Mouse (Mus musculus): ENCODE measurements around the gene Dohh. TPM values are rescaled to one million over a fixed set of nuclear protein-coding genes. Genes with fewer than 3 reads are reported as not detected.

Dohh gene
- total RNA-seq, 2 experiments from 2014 or later: 79.1 to 87.1 TPM

- DNase-seq (ENCODE audit: extremely low spot score in 1 of 2, low spot score in 1 of 2): peak; percentile 27 to 57
These were observed 42.7 kb downstream of the Dohh start for GRCm38 (mm10) chr10:81426897-81427296.

- DNase-seq (ENCODE audit: extremely low spot score in 1 of 2, low spot score in 1 of 2): peak in 1 of 2 experiments; percentile 4
These were observed 43.1 kb downstream of the Dohh start for GRCm38 (mm10) chr10:81427327-81427726.

- DNase-seq (ENCODE audit: extremely low spot score in 1 of 2, low spot score in 1 of 2): peak in 1 of 2 experiments; percentile 2
These were observed 43.7 kb downstream of the Dohh start for GRCm38 (mm10) chr10:81427804-81428506.

GRCm38 (mm10) chr10:81428507-81428870 is 44.3 kb downstream of the Dohh start:
- DNase-seq (ENCODE audit: extremely low spot score in 1 of 2, low spot score in 1 of 2): peak in 1 of 2 experiments; percentile 2

GRCm38 (mm10) chr10:81429092-81429491 is 44.9 kb downstream of the Dohh start:
- peak in 1 of 2 experiments; percentile 3 for DNase-seq (ENCODE audit: extremely low spot score in 1 of 2, low spot score in 1 of 2)

- peak in 1 of 2 experiments; percentile 37 for DNase-seq (ENCODE audit: extremely low spot score in 1 of 2, low spot score in 1 of 2)
These were observed 45.4 kb downstream of the Dohh start for GRCm38 (mm10) chr10:81429605-81430061.

GRCm38 (mm10) chr10:81430141-81430830 is 46.1 kb downstream of the Dohh start:
- DNase-seq (ENCODE audit: extremely low spot score in 1 of 2, low spot score in 1 of 2): peak; percentile 65 to 74

GRCm38 (mm10) chr10:81430831-81431525 is 46.8 kb downstream of the Dohh start:
- peak; percentile 52 to 57 for DNase-seq (ENCODE audit: extremely low spot score in 1 of 2, low spot score in 1 of 2)

GRCm38 (mm10) chr10:81431526-81432168 is 47.4 kb downstream of the Dohh start:
- peak; percentile 22 to 45 for DNase-seq (ENCODE audit: extremely low spot score in 1 of 2, low spot score in 1 of 2)

- DNase-seq (ENCODE audit: extremely low spot score in 1 of 2, low spot score in 1 of 2): no peak
These were observed 48.1 kb downstream of the Dohh start for GRCm38 (mm10) chr10:81432169-81432867.

GRCm38 (mm10) chr10:81432868-81433262 is 48.6 kb downstream of the Dohh start:
- peak in 1 of 2 experiments; percentile 72 for DNase-seq (ENCODE audit: extremely low spot score in 1 of 2, low spot score in 1 of 2)

- DNase-seq (ENCODE audit: extremely low spot score in 1 of 2, low spot score in 1 of 2): peak; percentile 9 to 17
These were observed 49.5 kb downstream of the Dohh start for GRCm38 (mm10) chr10:81433541-81434289.

GRCm38 (mm10) chr10:81434361-81435263 is 50.4 kb downstream of the Dohh start:
- DNase-seq (ENCODE audit: extremely low spot score in 1 of 2, low spot score in 1 of 2): peak in 1 of 2 experiments; percentile 3

GRCm38 (mm10) chr10:81435436-81435835 is 51.2 kb downstream of the Dohh start:
- peak in 1 of 2 experiments; percentile 73 for DNase-seq (ENCODE audit: extremely low spot score in 1 of 2, low spot score in 1 of 2)

Measured in layer of hippocampus, postnatal 25 days (tissue).